Mouse (Mus musculus) stomach, postnatal 0 days (tissue): ENCODE data around the gene Slc5a3.
"Not testable (repeated sequence)": the region's sequence is repeated elsewhere in the genome, so short reads cannot be mapped to it uniquely, and the experiment has no call there.

Source experiments
- CTCF ChIP-seq: IDR thresholded peaks from 2 replicates; pipeline ENCODE4 v1.5.1; 2016; ENCODE audit warnings: antibody characterized with exemption, low read depth, mild to moderate bottlenecking, moderate library complexity
- EP300 ChIP-seq: optimal IDR thresholded peaks from 2 replicates; pipeline ENCODE3; 2016; ENCODE audit warnings: antibody characterized with exemption

GRCm38 (mm10) chr16:92102931-92103330, 44.8 kb downstream of the Slc5a3 start:
- TF ChIP-seq CTCF, EP300: not testable (repeated sequence)
